ENCODE assay signal across 9 mouse cellular contexts in the genomic region with DNA sequence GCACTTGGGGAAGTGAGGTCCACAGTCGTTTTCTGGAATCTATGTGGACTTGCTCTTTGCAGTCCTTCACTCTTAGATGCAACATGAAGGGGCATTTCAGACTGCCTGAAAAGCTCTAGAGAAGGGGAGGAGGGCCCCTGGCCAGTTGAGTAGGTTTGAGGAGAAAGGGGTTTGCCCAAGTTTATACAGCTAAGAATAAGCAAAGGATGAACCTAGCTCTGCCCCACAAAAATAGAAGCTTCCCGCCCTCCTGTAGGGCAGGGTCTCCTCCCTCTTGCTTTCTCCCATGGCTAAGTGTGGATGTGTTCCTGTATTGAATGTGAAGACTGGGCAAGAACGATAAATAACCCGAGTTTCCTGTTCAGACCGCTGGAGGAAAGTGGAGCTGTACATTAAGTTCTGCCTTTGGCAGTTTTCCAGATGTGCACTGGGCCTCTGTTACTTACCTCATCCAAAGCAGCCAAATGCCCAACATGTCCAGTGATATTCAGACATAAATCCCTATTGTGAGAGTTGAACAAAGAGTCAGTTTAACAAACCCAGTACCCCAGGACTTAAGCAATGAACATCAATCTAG. TPM values are rescaled to one million over a fixed set of nuclear protein-coding genes. Genes with fewer than 3 reads are reported as not detected.
A peak's percentile ranks its signal among the peaks of the same experiment; 100 is the strongest.
DNase-seq lines count a peak whose midpoint lies in the region; ATAC-seq and TF ChIP-seq lines count a peak whose summit lies in the region.
"Had no signal": no experiment of that assay in that cellular context is flagged by ENCODE, and none has a peak within 500 bp of the region (broad histone marks: within the 10 kb centered on the region; RNA-seq: fewer than 3 reads in every experiment).

No protein-coding gene starts in this region.

- ATAC-seq in lung, embryonic 14.5 days (ENCODE audit: insufficient read depth): peak; percentile 72
- peak; percentile 8; the same call in 1 of the 2 replicates for ATAC-seq in forebrain, embryonic 12.5 days (ENCODE audit: low FRiP score)
- peak; percentile 71 for ATAC-seq in intestine, embryonic 15.5 days
- ATAC-seq in megakaryocyte-erythroid progenitor cell, adult 5-6 weeks (replicated peaks; ENCODE audit: low FRiP score, low TSS enrichment, poor library complexity, severe bottlenecking): peak; percentile 58

- no peaks in the 10 kb centered on the region for H3K36me3 ChIP-seq in lung, embryonic 14.5 days (ENCODE audit: insufficient read depth)
- H3K36me3 ChIP-seq in forebrain, embryonic 12.5 days (replicated peaks): no peaks in the 10 kb centered on the region
- no peaks in the 10 kb centered on the region for H3K36me3 ChIP-seq in intestine, embryonic 15.5 days

- 3% methylated on average over 5 of the region's 5 CpGs for WGBS in lung, embryonic 14.5 days
- 19% methylated on average over 5 of the region's 5 CpGs for WGBS in forebrain, embryonic 12.5 days
- WGBS in intestine, embryonic 15.5 days: 8% methylated on average over 5 of the region's 5 CpGs

- peak; percentile 89 for DNase-seq in lung, embryonic 14.5 days
- no peak for DNase-seq in lung, adult 18-20 months
- DNase-seq in urinary bladder, postnatal 25 days (ENCODE audit: low spot score): no peak
- no peak for DNase-seq in right cerebral cortex, postnatal 14 days
- no peak for DNase-seq in c-Kit-positive CD71-positive TER-119-positive erythroid progenitor cells, embryonic 14.5 days (ENCODE audit: low spot score)

- peak overlapping the region; percentile 92 for H3K27ac ChIP-seq in lung, embryonic 14.5 days (ENCODE audit: low read depth)
- H3K27ac ChIP-seq in forebrain, embryonic 12.5 days: peak overlapping the region; percentile 59
- H3K27ac ChIP-seq in intestine, embryonic 15.5 days: peak overlapping the region; percentile 84

- H3K9ac ChIP-seq in lung, embryonic 14.5 days: peak overlapping the region; percentile 75
- H3K9ac ChIP-seq in forebrain, embryonic 12.5 days: peak overlapping the region; percentile 61
- peak overlapping the region; percentile 73; the same call in 1 of the 2 replicates for H3K9ac ChIP-seq in intestine, embryonic 15.5 days

- H3K4me2 ChIP-seq in lung, embryonic 14.5 days: peak overlapping the region; percentile 80
- peak overlapping the region; percentile 81 for H3K4me2 ChIP-seq in forebrain, embryonic 12.5 days
- H3K4me2 ChIP-seq in intestine, embryonic 15.5 days (replicated peaks): peak overlapping the region; percentile 87

- peaks cover 6% of the 10 kb centered on the region; the same call in 1 of the 2 replicates for H3K4me1 ChIP-seq in lung, embryonic 14.5 days (ENCODE audit: insufficient read depth)
- H3K4me1 ChIP-seq in forebrain, embryonic 12.5 days: peaks cover 13% of the 10 kb centered on the region; the same call in 1 of the 2 replicates
- no peaks in the 10 kb centered on the region; the same call in 1 of the 2 replicates for H3K4me1 ChIP-seq in intestine, embryonic 15.5 days (replicated peaks)

- peak overlapping the region; percentile 75 for H3K4me3 ChIP-seq in lung, embryonic 14.5 days (ENCODE audit: low read depth, low read length)
- H3K4me3 ChIP-seq in forebrain, embryonic 12.5 days (replicated peaks): peak overlapping the region; percentile 64
- peak overlapping the region; percentile 71 for H3K4me3 ChIP-seq in intestine, embryonic 15.5 days (replicated peaks)

- TF ChIP-seq CTCF in lung, embryonic 14.5 days (IDR thresholded peaks at IDR 0.05; ENCODE audit: low read depth): peak; percentile 25

- no peaks in the 10 kb centered on the region for H3K9me3 ChIP-seq in lung, embryonic 14.5 days (ENCODE audit: low read depth, low read length)
- no peaks in the 10 kb centered on the region for H3K9me3 ChIP-seq in forebrain, embryonic 12.5 days
- no peaks in the 10 kb centered on the region for H3K9me3 ChIP-seq in intestine, embryonic 15.5 days

- no peaks in the 10 kb centered on the region for H3K27me3 ChIP-seq in lung, embryonic 14.5 days (ENCODE audit: insufficient read depth, low read length)
- peaks cover 23% of the 10 kb centered on the region; the same call in 1 of the 2 replicates for H3K27me3 ChIP-seq in forebrain, embryonic 12.5 days
- H3K27me3 ChIP-seq in intestine, embryonic 15.5 days (replicated peaks): no peaks in the 10 kb centered on the region

RNA-seq across cellular contexts. Expression of gene P3h2, which starts 0.5 kb away (rescaled TPM):
- polyA plus RNA-seq in lung, embryonic 14.5 days (2014; fragmentation: Nextera tagmentation; extraction: Ambion mirVana): 9.1 and 9.3 TPM in 2 replicates
- 1.3 and 2.3 TPM in 2 replicates for polyA plus RNA-seq in forebrain, embryonic 12.5 days (2016; fragmentation: Nextera tagmentation; extraction: Ambion mirVana)
- 3.0 and 3.4 TPM in 2 replicates for polyA plus RNA-seq in intestine, embryonic 15.5 days (2015; fragmentation: Nextera tagmentation; extraction: Ambion mirVana)
- not detected in 2 replicates for total RNA-seq in megakaryocyte-erythroid progenitor cell, adult 5-6 weeks (2014; fragmentation: Nextera tagmentation)
- 0.23 TPM in 1 of 2 replicates, not detected in the other for total RNA-seq in megakaryocyte-erythroid progenitor cell, adult 5-6 weeks (2017)
- total RNA-seq: neutrophil, adult 5-6 weeks had no signal

Comparison
In these comparisons a context has a peak if more than half of its experiments do, and no peak if none do; other contexts are left out.
1. ATAC-seq: peak in every context shown above with its lines; median percentile 72 in lung, embryonic 14.5 days; 71 in intestine, embryonic 15.5 days; 58 in megakaryocyte-erythroid progenitor cell, adult 5-6 weeks; 8 in forebrain, embryonic 12.5 days.